Mouse (Mus musculus) adrenal gland, postnatal 10 days (tissue): ENCODE results near the gene Sohlh1. TPM values are rescaled to one million over a fixed set of nuclear protein-coding genes. Genes with fewer than 3 reads are reported as not detected.
"Not testable (repeated sequence)": the region's sequence is repeated elsewhere in the genome, so short reads cannot be mapped to it uniquely, and the experiment has no call there.

Experiments used
- DNase-seq: peaks from one replicate; pipeline ENCODE4 v3.0.0; 2021; ENCODE audit warnings: mixed read lengths
- total RNA-seq, 2 experiments: library from RNA; stranded (reverse); gene quantifications; 2 replicates each; pipeline ENCODE4 v1.2.3; 2021

Gene Sohlh1
- total RNA-seq, 2 experiments from 2014 or later, result not detected

DNA sequence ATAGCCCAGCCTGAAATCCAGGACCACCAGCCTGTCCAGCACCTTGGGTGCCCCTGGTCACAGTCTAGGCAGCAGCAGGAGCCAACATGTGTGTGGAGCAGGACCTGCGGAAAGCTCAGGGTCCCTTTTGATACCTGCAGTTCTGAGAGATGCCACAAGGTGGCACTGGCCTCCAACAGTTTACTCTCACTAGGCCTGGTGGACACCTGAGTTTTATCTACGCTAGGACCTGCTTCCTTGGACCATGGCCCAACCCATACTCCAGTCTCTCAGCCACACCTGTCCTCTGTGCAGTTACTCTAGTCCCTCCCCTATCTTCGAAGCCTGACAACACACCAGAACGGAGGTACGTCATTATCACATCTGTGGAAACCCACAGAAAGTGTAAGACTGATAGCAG, 10.8 kb downstream of the Sohlh1 start:
- peak; percentile 85 for DNase-seq

- DNase-seq, result peak; percentile 21
Observed at GRCm38 (mm10) chr2:25830786-25831185, 16.3 kb downstream of the Sohlh1 start.

GRCm38 (mm10) chr2:25828344-25828947, 18.6 kb downstream of the Sohlh1 start:
- no peak for DNase-seq

DNA sequence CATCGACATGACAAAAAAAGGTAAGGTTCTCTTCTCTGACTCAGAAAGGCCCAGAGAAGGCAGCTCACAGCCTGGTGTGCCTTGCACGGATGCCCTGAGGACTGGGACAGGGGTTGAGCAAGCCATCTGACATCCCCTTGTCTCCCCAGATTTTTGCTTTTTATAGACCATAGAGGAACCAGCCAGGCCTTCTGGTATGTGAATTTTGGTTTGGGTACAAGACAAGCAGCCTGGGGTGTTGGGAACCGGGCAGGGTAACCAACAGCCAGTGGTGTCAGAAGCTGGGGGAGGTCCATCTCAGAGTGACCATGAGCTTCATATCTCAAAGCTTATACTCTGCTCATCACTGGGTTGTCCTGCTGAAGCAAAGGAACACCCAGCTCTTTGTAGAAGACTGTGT, 22.3 kb downstream of the Sohlh1 start:
- DNase-seq, result no peak

DNA sequence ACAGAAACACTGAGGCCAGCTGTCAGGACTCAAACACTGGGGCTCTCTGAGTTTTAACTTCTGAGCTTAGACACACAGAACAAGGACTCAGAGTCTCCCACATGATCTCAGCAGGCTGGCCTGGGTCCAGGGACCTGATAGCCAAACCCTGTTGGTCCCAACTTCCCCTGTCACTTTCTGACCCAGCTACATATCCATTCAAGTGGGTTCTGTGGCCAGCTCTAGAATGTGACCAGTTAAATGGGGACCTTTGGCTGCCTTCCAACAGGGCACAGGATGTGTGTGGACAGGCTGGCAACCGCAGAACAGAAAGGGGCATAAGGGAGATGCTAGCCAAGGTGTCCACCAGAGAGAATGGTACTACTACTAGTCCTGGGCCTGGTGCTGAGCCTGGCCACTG, 24.2 kb downstream of the Sohlh1 start, which contains the start of gene Lcn9:
TSS of gene Lcn9 (plus strand) at position 348 of the 400 bp plus-strand sequence.
- DNase-seq, result no peak

DNA sequence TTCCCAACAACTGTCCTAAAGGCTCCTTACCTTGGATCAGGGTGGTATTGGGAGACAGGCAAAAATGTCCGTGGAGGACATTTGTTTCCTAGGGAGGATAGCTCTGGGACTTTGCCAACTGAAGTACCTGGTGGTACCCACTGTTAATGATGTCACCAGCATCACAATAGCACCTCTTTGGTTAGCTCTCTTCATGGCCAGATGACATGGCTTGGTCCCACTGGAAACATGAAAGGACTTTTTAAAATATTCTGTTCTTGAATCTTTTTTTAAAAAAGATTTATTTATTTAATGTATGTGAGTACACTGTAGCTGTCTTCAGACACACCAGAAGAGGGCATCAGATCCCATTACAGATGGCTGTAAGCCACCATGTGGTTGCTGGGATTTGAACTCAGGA, 31.3 kb downstream of the Sohlh1 start, which contains the start of gene Glt6d1:
TSS of gene Glt6d1 (minus strand) at position 101 of the 400 bp plus-strand sequence.
- not testable (repeated sequence) for DNase-seq

GRCm38 (mm10) chr2:25813364-25813763, 33.7 kb downstream of the Sohlh1 start:
- DNase-seq, result no peak

- peak; percentile 23 for DNase-seq
Observed at GRCm38 (mm10) chr2:25811711-25812110, 35.3 kb downstream of the Sohlh1 start.

DNA sequence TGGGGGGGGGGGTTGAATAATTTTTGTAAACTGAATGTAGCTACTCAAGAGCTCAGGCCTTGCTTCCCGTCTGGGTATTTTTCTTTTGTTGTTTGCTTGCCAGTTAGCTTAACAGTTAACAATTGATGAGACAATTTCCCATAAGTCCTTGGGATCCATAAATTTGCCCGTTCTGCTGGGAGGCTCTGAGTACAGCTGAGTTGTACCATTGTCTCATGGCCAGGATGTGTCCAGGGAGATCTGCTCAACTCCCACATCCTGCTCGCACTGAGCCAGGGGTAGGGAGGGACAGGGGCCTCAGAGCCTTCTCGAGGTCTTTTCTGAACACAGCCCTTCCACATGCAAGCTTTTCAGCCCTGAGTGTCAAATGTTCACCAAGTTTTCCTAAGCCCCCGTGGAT, 49.0 kb downstream of the Sohlh1 start:
- no peak for DNase-seq

DNA sequence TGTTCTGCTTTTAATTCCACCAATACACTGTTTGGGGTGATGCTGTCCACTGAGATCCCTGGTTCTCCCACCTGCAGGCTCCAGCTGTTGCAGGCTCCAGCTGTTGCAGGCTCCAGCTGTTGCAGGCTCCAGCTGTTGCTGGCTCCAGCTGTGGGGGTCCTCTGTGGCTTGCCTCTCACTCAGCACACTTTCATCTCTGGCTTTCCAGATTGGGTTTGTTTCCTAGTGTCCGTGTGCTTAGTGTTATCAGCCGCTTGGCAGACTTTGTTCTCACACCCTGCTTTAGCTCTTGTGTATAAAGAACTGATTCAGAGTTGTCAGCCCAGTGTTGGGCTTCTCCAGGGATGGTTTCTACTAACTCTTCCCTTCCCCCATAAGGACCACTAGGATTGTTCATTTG, 49.4 kb downstream of the Sohlh1 start:
- no peak for DNase-seq

Other genes starting within 250 kb of the Sohlh1 start
- 10 to 100 TPM; 70.0 to 88.5 TPM for gene Rabl6, start 238.7 kb downstream of the Sohlh1 start, total RNA-seq
- not detected for gene Ccdc183, start 229.6 kb downstream of the Sohlh1 start, total RNA-seq
- 10 to 100 TPM; 28.2 to 30.8 TPM for gene Tmem141, start 225.2 kb downstream of the Sohlh1 start, total RNA-seq
- 10 to 100 TPM; 11.3 to 15.8 TPM for gene Fcna, start 219.2 kb downstream of the Sohlh1 start, total RNA-seq
- gene Lcn8, start 194.1 kb downstream of the Sohlh1 start, total RNA-seq, result 1 to 10 TPM in 1 of 2 experiments, not detected in 1; 1.6 TPM
- not detected for gene Lcn5, start 189.3 kb downstream of the Sohlh1 start, total RNA-seq
- gene Lcn6, start 170.5 kb downstream of the Sohlh1 start, total RNA-seq, result not detected
- not detected for gene Lcn10, start 164.5 kb downstream of the Sohlh1 start, total RNA-seq
- 1 to 10 TPM; 2.4 to 2.6 TPM for gene Obp2a, start 147.2 kb downstream of the Sohlh1 start, total RNA-seq
- 10 to 100 TPM; 40.8 to 42.7 TPM for gene Bmyc, start 140.5 kb downstream of the Sohlh1 start, total RNA-seq
- not detected for gene Obp2b, start 110.2 kb downstream of the Sohlh1 start, total RNA-seq
- gene Lcn3, start 81.7 kb downstream of the Sohlh1 start, total RNA-seq, result not detected
- gene Lcn11, start 70.2 kb downstream of the Sohlh1 start, total RNA-seq, result not detected
- gene Gm13539, start 65.0 kb downstream of the Sohlh1 start, total RNA-seq, result not detected
- not detected for gene Glt6d1, start 31.4 kb downstream of the Sohlh1 start, total RNA-seq
- gene Lcn9, start 24.1 kb downstream of the Sohlh1 start, total RNA-seq, result not detected
- gene Kcnt1, start 16.5 kb upstream of the Sohlh1 start, total RNA-seq, result 1 to 10 TPM; 4.0 to 7.2 TPM
- gene Camsap1, start 136.0 kb upstream of the Sohlh1 start, total RNA-seq, result 10 to 100 TPM; 28.2 to 28.7 TPM
- 10 to 100 TPM; 50.5 to 77.3 TPM for gene Ubac1, start 174.5 kb upstream of the Sohlh1 start, total RNA-seq